Mouse (Mus musculus) embryonic facial prominence, embryonic 15.5 days (tissue): ENCODE results near the gene Ric8b. TPM values are rescaled to one million over a fixed set of nuclear protein-coding genes. Genes with fewer than 3 reads are reported as not detected.
A peak's percentile ranks its signal among the peaks of the same experiment; 100 is the strongest.

ENCODE experiments used
- ATAC-seq: fragments of 200-750 bp; cut with Nextera tagmentation; 2 replicates; pipeline ENCODE4 v1.8.0; 2017; ENCODE audit warnings: low read depth, moderate TSS enrichment; ENCODE audit not compliant: insufficient number of reproducible peaks, low FRiP score, low TSS enrichment
- H3K27ac ChIP-seq: fragments of 300-500 bp; sonication (generic); replicated peaks from 2 replicates; pipeline ENCODE4 v1.5.1; 2015; ENCODE audit warnings: mild to moderate bottlenecking, inconsistent platforms
- H3K27me3 ChIP-seq: fragments of 300-500 bp; sonication (generic); 2 replicates; pipeline ENCODE4 v1.6.1; 2015; ENCODE audit warnings: inconsistent platforms
- H3K36me3 ChIP-seq: fragments of 300-500 bp; sonication (generic); 2 replicates; pipeline ENCODE4 v1.6.1; 2015; ENCODE audit warnings: mild to moderate bottlenecking, inconsistent platforms
- H3K4me1 ChIP-seq: fragments of 300-500 bp; sonication (generic); 2 replicates; pipeline ENCODE4 v1.6.1; 2015; ENCODE audit warnings: inconsistent platforms
- H3K4me2 ChIP-seq: fragments of 300-500 bp; sonication (generic); replicated peaks from 2 replicates; pipeline ENCODE4 v1.6.1; 2015; ENCODE audit warnings: mild to moderate bottlenecking, inconsistent platforms
- H3K4me3 ChIP-seq: fragments of 300-500 bp; sonication (generic); replicated peaks from 2 replicates; pipeline ENCODE4 v1.5.1; 2015; ENCODE audit warnings: mild to moderate bottlenecking, inconsistent platforms
- H3K9ac ChIP-seq: fragments of 300-500 bp; sonication (generic); 2 replicates; pipeline ENCODE4 v1.6.1; 2015; ENCODE audit warnings: inconsistent platforms
- H3K9me3 ChIP-seq: fragments of 300-500 bp; sonication (generic); replicated peaks from 2 replicates; pipeline ENCODE4 v1.6.1; 2016; ENCODE audit warnings: inconsistent platforms
- WGBS: fragments of 180-500 bp; shearing (Covaris S2); methylation state at CpG from one replicate; pipeline ENCODE4 v1.1.7; 2015; 5-methylcytosine and 5-hydroxymethylcytosine counted together
- polyA plus RNA-seq: library from polyadenylated mRNA; unstranded; fragments of >200 nt; fragmentation: Nextera tagmentation; extraction: Ambion mirVana; gene quantifications from 2 replicates; pipeline ENCODE4 v1.2.1, GENCODE M21; 2015

Gene Ric8b
- polyA plus RNA-seq, 1 experiment from 2014 or later: 21.3 TPM

- ATAC-seq: no peak
- Histone ChIP-seq H3K4me3 (no peak overlapping the region), H3K36me3 (peaks cover 21% of the 10 kb centered on the region), H3K4me2 (no peak overlapping the region), H3K27me3 (no peaks in the 10 kb centered on the region), H3K9ac (no peak overlapping the region), H3K4me1 (no peaks in the 10 kb centered on the region), H3K9me3 (no peaks in the 10 kb centered on the region), H3K27ac (no peak overlapping the region)
- 55% methylated on average over 2 of the region's 2 CpGs for WGBS
Measured at GRCm38 (mm10) chr10:85011066-85011465, 93.7 kb downstream of the Ric8b start.

GRCm38 (mm10) chr10:85013464-85013863 is 96.0 kb downstream of the Ric8b start:
- no peak for ATAC-seq
- WGBS: 24% methylated on average over 1 of the region's 1 CpGs
- Histone ChIP-seq H3K4me2 (no peak overlapping the region), H3K4me1 (no peaks in the 10 kb centered on the region), H3K27me3 (no peaks in the 10 kb centered on the region), H3K27ac (no peak overlapping the region), H3K36me3 (peaks cover 39% of the 10 kb centered on the region), H3K9ac (no peak overlapping the region), H3K9me3 (no peaks in the 10 kb centered on the region), H3K4me3 (no peak overlapping the region)

- Histone ChIP-seq H3K27ac (no peak overlapping the region), H3K36me3 (peaks cover 43% of the 10 kb centered on the region), H3K4me3 (no peak overlapping the region), H3K9me3 (no peaks in the 10 kb centered on the region), H3K27me3 (no peaks in the 10 kb centered on the region), H3K4me1 (no peaks in the 10 kb centered on the region), H3K4me2 (no peak overlapping the region), H3K9ac (no peak overlapping the region)
- no peak for ATAC-seq
- 89% methylated on average over 8 of the region's 8 CpGs for WGBS
Measured at GRCm38 (mm10) chr10:85013924-85014428, 96.6 kb downstream of the Ric8b start.

GRCm38 (mm10) chr10:85014456-85014976 is 97.1 kb downstream of the Ric8b start:
- ATAC-seq: no peak
- WGBS: 64% methylated on average over 9 of the region's 9 CpGs
- Histone ChIP-seq H3K27ac (no peak overlapping the region), H3K36me3 (peaks cover 47% of the 10 kb centered on the region), H3K4me2 (no peak overlapping the region), H3K9me3 (no peaks in the 10 kb centered on the region), H3K4me3 (no peak overlapping the region), H3K4me1 (no peaks in the 10 kb centered on the region), H3K9ac (no peak overlapping the region), H3K27me3 (no peaks in the 10 kb centered on the region)

GRCm38 (mm10) chr10:85022647-85023312 is 105.4 kb downstream of the Ric8b start:
- Histone ChIP-seq H3K9ac (no peak overlapping the region), H3K27ac (no peak overlapping the region), H3K36me3 (peaks cover 13% of the 10 kb centered on the region), H3K4me1 (no peaks in the 10 kb centered on the region), H3K4me3 (no peak overlapping the region), H3K27me3 (no peaks in the 10 kb centered on the region), H3K9me3 (no peaks in the 10 kb centered on the region), H3K4me2 (no peak overlapping the region)
- WGBS: 62% methylated on average over 11 of the region's 11 CpGs
- no peak for ATAC-seq

- H3K4me1 ChIP-seq: no peaks in the 10 kb centered on the region
- 64% methylated on average over 6 of the region's 6 CpGs for WGBS
- no peak overlapping the region for H3K27ac ChIP-seq
- no peak for ATAC-seq
- H3K9ac ChIP-seq: no peak overlapping the region
- H3K9me3 ChIP-seq: no peaks in the 10 kb centered on the region
- H3K4me2 ChIP-seq: no peak overlapping the region
- H3K36me3 ChIP-seq: peaks cover 10% of the 10 kb centered on the region
- H3K27me3 ChIP-seq: no peaks in the 10 kb centered on the region
- H3K4me3 ChIP-seq: no peak overlapping the region
Measured at GRCm38 (mm10) chr10:85023313-85023666, 105.9 kb downstream of the Ric8b start.

- Histone ChIP-seq H3K27me3 (no peaks in the 10 kb centered on the region), H3K4me1 (no peaks in the 10 kb centered on the region), H3K9ac (no peak overlapping the region), H3K9me3 (no peaks in the 10 kb centered on the region), H3K4me3 (no peak overlapping the region), H3K36me3 (no peaks in the 10 kb centered on the region), H3K4me2 (no peak overlapping the region), H3K27ac (no peak overlapping the region)
- peak; percentile 88 for ATAC-seq
- 88% methylated on average over 11 of the region's 11 CpGs for WGBS
Measured at GRCm38 (mm10) chr10:85025799-85026424, 108.5 kb downstream of the Ric8b start.

- H3K9ac ChIP-seq: no peak overlapping the region
- H3K27ac ChIP-seq: no peak overlapping the region
- no peaks in the 10 kb centered on the region for H3K4me1 ChIP-seq
- H3K36me3 ChIP-seq: no peaks in the 10 kb centered on the region
- no peak for ATAC-seq
- H3K4me3 ChIP-seq: no peak overlapping the region
- H3K9me3 ChIP-seq: no peaks in the 10 kb centered on the region
- H3K27me3 ChIP-seq: no peaks in the 10 kb centered on the region
- 78% methylated on average over 10 of the region's 10 CpGs for WGBS
- H3K4me2 ChIP-seq: no peak overlapping the region
Measured at GRCm38 (mm10) chr10:85027619-85028175, 110.3 kb downstream of the Ric8b start.

GRCm38 (mm10) chr10:85035131-85035725 is 117.8 kb downstream of the Ric8b start:
- ATAC-seq: no peak
- WGBS: 23% methylated on average over 8 of the region's 8 CpGs
- Histone ChIP-seq H3K27me3 (no peaks in the 10 kb centered on the region), H3K36me3 (no peaks in the 10 kb centered on the region), H3K4me1 (no peaks in the 10 kb centered on the region), H3K9ac (no peak overlapping the region), H3K9me3 (no peaks in the 10 kb centered on the region), H3K4me3 (no peak overlapping the region), H3K27ac (no peak overlapping the region), H3K4me2 (no peak overlapping the region)

- H3K27ac ChIP-seq: no peak overlapping the region
- ATAC-seq: no peak
- WGBS: 68% methylated on average over 10 of the region's 10 CpGs
Measured at GRCm38 (mm10) chr10:85038147-85038546, 120.7 kb downstream of the Ric8b start.

GRCm38 (mm10) chr10:85038852-85039251 is 121.4 kb downstream of the Ric8b start:
- no peak for ATAC-seq
- no peaks in the 10 kb centered on the region for H3K4me1 ChIP-seq
- 85% methylated on average over 5 of the region's 5 CpGs for WGBS
- H3K4me3 ChIP-seq: no peak overlapping the region
- no peaks in the 10 kb centered on the region for H3K27me3 ChIP-seq
- H3K27ac ChIP-seq: no peak overlapping the region
- no peak overlapping the region for H3K4me2 ChIP-seq
- H3K9me3 ChIP-seq: no peaks in the 10 kb centered on the region
- H3K9ac ChIP-seq: no peak overlapping the region
- no peaks in the 10 kb centered on the region for H3K36me3 ChIP-seq

More at GRCm38 (mm10) chr10:85038147-85038546, 120.7 kb downstream of the Ric8b start:
- Histone ChIP-seq H3K4me3 (no peak overlapping the region), H3K4me1 (no peaks in the 10 kb centered on the region), H3K27me3 (no peaks in the 10 kb centered on the region), H3K9me3 (no peaks in the 10 kb centered on the region), H3K4me2 (no peak overlapping the region), H3K36me3 (no peaks in the 10 kb centered on the region), H3K9ac (no peak overlapping the region)
